Mouse (Mus musculus): ENCODE data around the gene Kif24. TPM values are rescaled to one million over a fixed set of nuclear protein-coding genes. Genes with fewer than 3 reads are reported as not detected.

Kif24 gene
- polyA plus RNA-seq, 1 experiment, result 1.2 TPM

DNA sequence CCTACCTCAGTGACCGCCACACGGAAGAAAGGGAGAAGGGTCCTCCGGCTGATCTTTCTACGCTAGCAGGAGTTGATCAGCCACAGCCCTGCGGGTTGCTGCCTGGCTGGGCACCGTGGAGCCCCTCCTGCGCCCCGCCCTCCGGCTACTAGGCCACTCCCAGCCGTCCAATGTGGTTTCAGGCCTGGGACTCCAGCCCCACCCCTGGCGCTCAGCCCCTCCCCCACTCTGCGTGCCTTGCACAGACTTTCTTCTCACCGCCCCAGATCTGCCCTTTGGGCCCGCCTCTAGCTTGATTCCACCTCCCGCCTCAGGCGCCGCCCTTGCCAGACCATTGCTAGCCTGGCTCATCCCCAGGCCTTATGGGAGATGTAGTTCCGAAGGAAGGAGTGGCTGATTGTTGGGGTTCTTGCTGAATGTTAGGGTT lies 38.3 kb upstream of the Kif24 start, which contains the start of gene AI464131:
AI464131 (minus strand) TSS at position 91 of the 427 bp plus-strand sequence.
- H3K4me1 ChIP-seq, result peaks cover 44% of the 10 kb centered on the region
- TF ChIP-seq GATA1 (IDR thresholded peaks at IDR 0.05; ENCODE audit: borderline replicate concordance, low read length), result no peak
- no peak for TF ChIP-seq FLI1 (IDR thresholded peaks at IDR 0.05; ENCODE audit: low read length)
- peaks cover 79% of the 10 kb centered on the region for H3K27me3 ChIP-seq (replicated peaks)
- H3K9me3 ChIP-seq, result peaks cover 14% of the 10 kb centered on the region; the same call in 1 of the 2 replicates
- H3K36me3 ChIP-seq (replicated peaks; ENCODE audit: low read length), result no peaks in the 10 kb centered on the region
- H3K4me3 ChIP-seq (replicated peaks), result peak within 1 kb of the TSS; percentile 87

GRCm38 (mm10) chr4:41502171-41502940 lies 37.7 kb upstream of the Kif24 start:
- Histone ChIP-seq H3K4me3 (replicated peaks) (peak overlapping the region; percentile 87), H3K9me3 (peaks cover 14% of the 10 kb centered on the region; the same call in 1 of the 2 replicates), H3K36me3 (replicated peaks; ENCODE audit: low read length) (no peaks in the 10 kb centered on the region), H3K27me3 (replicated peaks) (peaks cover 79% of the 10 kb centered on the region), H3K4me1 (peaks cover 48% of the 10 kb centered on the region)
- TF ChIP-seq GATA1 (IDR thresholded peaks at IDR 0.05; ENCODE audit: borderline replicate concordance, low read length) (no peak), FLI1 (IDR thresholded peaks at IDR 0.05; ENCODE audit: low read length) (no peak)

DNA sequence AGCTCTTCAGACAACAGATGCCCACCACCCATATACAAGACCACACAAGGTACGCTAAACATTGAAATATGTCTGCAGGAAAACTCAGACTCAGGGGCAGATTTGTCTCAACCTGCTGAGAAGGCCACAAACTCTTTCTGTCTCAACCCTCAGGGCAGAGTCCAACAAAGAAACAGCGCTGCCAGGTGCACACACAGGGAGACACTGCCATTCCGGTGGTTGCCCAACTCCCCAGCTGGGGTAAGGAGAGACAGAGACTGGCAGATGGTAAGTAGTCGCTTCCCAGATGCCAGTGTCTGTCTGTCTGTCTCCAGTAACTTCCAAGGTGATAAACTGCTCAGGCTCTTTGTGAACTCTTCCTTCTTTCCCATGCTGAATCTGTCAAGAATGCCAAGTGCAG lies 36.1 kb upstream of the Kif24 start:
- H3K4me3 ChIP-seq (replicated peaks), result no peak overlapping the region
- H3K27me3 ChIP-seq (replicated peaks), result peaks cover 80% of the 10 kb centered on the region
- no peaks in the 10 kb centered on the region for H3K36me3 ChIP-seq (replicated peaks; ENCODE audit: low read length)
- peaks cover 14% of the 10 kb centered on the region; the same call in 1 of the 2 replicates for H3K9me3 ChIP-seq
- TF ChIP-seq FLI1 (IDR thresholded peaks at IDR 0.05; ENCODE audit: low read length) (no peak), GATA1 (IDR thresholded peaks at IDR 0.05; ENCODE audit: borderline replicate concordance, low read length) (no peak)
- H3K4me1 ChIP-seq, result peaks cover 33% of the 10 kb centered on the region

- Histone ChIP-seq H3K36me3 (replicated peaks; ENCODE audit: low read length) (no peaks in the 10 kb centered on the region), H3K9me3 (peaks cover 14% of the 10 kb centered on the region; the same call in 1 of the 2 replicates), H3K27me3 (replicated peaks) (peaks cover 87% of the 10 kb centered on the region), H3K4me3 (replicated peaks) (no peak overlapping the region), H3K4me1 (peaks cover 32% of the 10 kb centered on the region)
- no peak for TF ChIP-seq GATA1 (IDR thresholded peaks at IDR 0.05; ENCODE audit: borderline replicate concordance, low read length)
- no peak for TF ChIP-seq FLI1 (IDR thresholded peaks at IDR 0.05; ENCODE audit: low read length)
These were observed 34.9 kb upstream of the Kif24 start for GRCm38 (mm10) chr4:41499619-41500018.

- Histone ChIP-seq H3K4me1 (peaks cover 32% of the 10 kb centered on the region), H3K9me3 (peaks cover 14% of the 10 kb centered on the region; the same call in 1 of the 2 replicates), H3K27me3 (replicated peaks) (peaks cover 93% of the 10 kb centered on the region), H3K36me3 (replicated peaks; ENCODE audit: low read length) (no peaks in the 10 kb centered on the region), H3K4me3 (replicated peaks) (peak overlapping the region; percentile 76)
- no peak for TF ChIP-seq FLI1 (IDR thresholded peaks at IDR 0.05; ENCODE audit: low read length)
- no peak for TF ChIP-seq GATA1 (IDR thresholded peaks at IDR 0.05; ENCODE audit: borderline replicate concordance, low read length)
These were observed 34.3 kb upstream of the Kif24 start for GRCm38 (mm10) chr4:41498921-41499391.

DNA sequence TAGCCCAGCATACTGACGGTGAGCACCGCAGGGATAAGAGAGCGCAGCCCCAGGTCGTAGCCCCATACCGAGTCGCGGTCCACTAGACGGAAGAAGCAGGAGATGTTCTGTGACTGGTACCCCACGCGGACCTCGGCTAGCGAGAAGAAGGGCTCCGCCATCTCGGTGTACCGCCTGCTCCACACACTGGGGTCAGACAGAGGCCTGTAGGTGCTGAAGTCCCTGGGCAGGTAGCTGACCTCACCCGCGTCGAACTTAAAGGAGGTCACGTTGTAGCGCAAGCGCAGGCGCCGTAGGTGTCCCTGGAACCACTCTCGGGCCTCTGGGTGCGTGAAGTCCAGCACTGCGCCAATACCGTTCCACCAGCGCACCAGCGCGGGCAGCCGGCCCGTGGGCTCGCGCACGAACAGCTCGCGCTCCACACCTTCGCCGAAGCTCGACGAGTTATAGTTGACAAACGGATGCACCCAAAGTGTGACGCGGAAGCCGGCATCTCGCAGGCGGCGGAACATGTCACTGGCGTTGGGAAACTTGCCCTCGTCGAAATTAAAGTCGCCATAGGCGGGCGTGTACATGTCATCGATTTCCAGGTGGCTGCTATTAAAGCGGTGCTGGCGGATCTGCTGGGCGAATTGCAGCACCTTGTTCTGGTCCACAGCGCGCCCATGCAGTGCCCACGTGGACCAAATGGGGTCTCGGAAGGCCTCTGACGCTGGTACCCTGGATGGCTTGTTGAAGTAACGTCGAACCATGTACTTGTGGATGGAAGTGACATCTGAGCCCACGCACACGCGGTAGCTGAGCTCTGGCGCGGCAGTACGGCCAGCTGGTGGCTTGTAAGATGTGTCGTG lies 33.5 kb upstream of the Kif24 start:
- Histone ChIP-seq H3K36me3 (replicated peaks; ENCODE audit: low read length) (no peaks in the 10 kb centered on the region), H3K27me3 (replicated peaks) (peaks cover 97% of the 10 kb centered on the region), H3K9me3 (peaks cover 10% of the 10 kb centered on the region; the same call in 1 of the 2 replicates), H3K4me1 (peaks cover 31% of the 10 kb centered on the region), H3K4me3 (replicated peaks) (peak overlapping the region; percentile 76)
- no peak for TF ChIP-seq GATA1 (IDR thresholded peaks at IDR 0.05; ENCODE audit: borderline replicate concordance, low read length)
- TF ChIP-seq FLI1 (IDR thresholded peaks at IDR 0.05; ENCODE audit: low read length), result no peak

GRCm38 (mm10) chr4:41497579-41497978 lies 32.9 kb upstream of the Kif24 start:
- Histone ChIP-seq H3K4me3 (replicated peaks) (peak overlapping the region; percentile 69), H3K4me1 (peaks cover 24% of the 10 kb centered on the region), H3K9me3 (peaks cover 9% of the 10 kb centered on the region; the same call in 1 of the 2 replicates), H3K27me3 (replicated peaks) (peaks cover 96% of the 10 kb centered on the region), H3K36me3 (replicated peaks; ENCODE audit: low read length) (no peaks in the 10 kb centered on the region)
- TF ChIP-seq FLI1 (IDR thresholded peaks at IDR 0.05; ENCODE audit: low read length) (no peak), GATA1 (IDR thresholded peaks at IDR 0.05; ENCODE audit: borderline replicate concordance, low read length) (no peak)

DNA sequence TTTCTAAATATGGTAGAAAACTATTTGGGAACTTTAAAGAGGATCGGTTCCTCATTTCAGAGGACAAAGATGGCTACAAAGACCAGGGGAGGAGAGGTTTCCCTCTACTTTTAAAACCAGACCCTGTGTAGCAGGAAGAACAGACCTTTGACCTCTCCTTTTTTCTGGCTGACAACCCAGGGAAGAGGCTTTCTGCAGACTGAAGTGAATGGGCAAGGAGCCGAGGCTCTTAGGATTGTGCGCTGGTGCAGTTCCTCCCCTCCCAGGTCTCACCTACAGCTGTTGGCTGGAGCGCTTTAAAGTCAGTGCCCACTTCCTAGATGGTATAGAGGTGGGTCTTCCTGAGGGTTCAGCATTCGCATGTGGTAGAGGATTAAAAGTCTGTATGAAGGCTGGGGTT lies 32.4 kb upstream of the Kif24 start:
- H3K36me3 ChIP-seq (replicated peaks; ENCODE audit: low read length), result no peaks in the 10 kb centered on the region
- peaks cover 9% of the 10 kb centered on the region; the same call in 1 of the 2 replicates for H3K9me3 ChIP-seq
- H3K4me3 ChIP-seq (replicated peaks), result no peak overlapping the region
- H3K27me3 ChIP-seq (replicated peaks), result peaks cover 91% of the 10 kb centered on the region
- TF ChIP-seq GATA1 (IDR thresholded peaks at IDR 0.05; ENCODE audit: borderline replicate concordance, low read length) (no peak), FLI1 (IDR thresholded peaks at IDR 0.05; ENCODE audit: low read length) (no peak)
- H3K4me1 ChIP-seq, result peaks cover 21% of the 10 kb centered on the region

GRCm38 (mm10) chr4:41495850-41496249 lies 31.2 kb upstream of the Kif24 start:
- Histone ChIP-seq H3K36me3 (replicated peaks; ENCODE audit: low read length) (no peaks in the 10 kb centered on the region), H3K27me3 (replicated peaks) (peaks cover 79% of the 10 kb centered on the region), H3K4me3 (replicated peaks) (no peak overlapping the region), H3K9me3 (peaks cover 9% of the 10 kb centered on the region; the same call in 1 of the 2 replicates), H3K4me1 (peaks cover 21% of the 10 kb centered on the region)
- no peak for TF ChIP-seq GATA1 (IDR thresholded peaks at IDR 0.05; ENCODE audit: borderline replicate concordance, low read length)
- no peak for TF ChIP-seq FLI1 (IDR thresholded peaks at IDR 0.05; ENCODE audit: low read length)
